Mouse (Mus musculus): ENCODE results near the gene Vwa3b. TPM values are rescaled to one million over a fixed set of nuclear protein-coding genes. Genes with fewer than 3 reads are reported as not detected.

The Vwa3b gene
- polyA plus RNA-seq (2012; rRNA removed), result 0.53 and 0.66 TPM in 2 replicates

GRCm38 (mm10) chr1:37025962-37026686 lies at the start of gene Vwa3b:
TSS of gene Vwa3b (plus strand) at chr1:37026596.

GRCm38 (mm10) chr1:37214144-37214543 lies 187.7 kb downstream of the Vwa3b start, which contains the start of gene Cnga3:
TSS of gene Cnga3 (plus strand) at chr1:37214434.

Other genes starting within 250 kb of the Vwa3b start
- gene Tmem131, start 82.9 kb upstream of the Vwa3b start, polyA plus RNA-seq (2012; rRNA removed), result 43.7 and 44.5 TPM in 2 replicates
- gene Cnga3, start 187.8 kb downstream of the Vwa3b start, polyA plus RNA-seq (2012; rRNA removed), result 0.11 and 0.14 TPM in 2 replicates

All from central nervous system, embryonic 14 days (tissue).